Mouse (Mus musculus): ENCODE measurements around the gene Tubb4a.
"Not testable (repeated sequence)": the region's sequence is repeated elsewhere in the genome, so short reads cannot be mapped to it uniquely, and the experiment has no call there.

Tubb4a gene

DNA sequence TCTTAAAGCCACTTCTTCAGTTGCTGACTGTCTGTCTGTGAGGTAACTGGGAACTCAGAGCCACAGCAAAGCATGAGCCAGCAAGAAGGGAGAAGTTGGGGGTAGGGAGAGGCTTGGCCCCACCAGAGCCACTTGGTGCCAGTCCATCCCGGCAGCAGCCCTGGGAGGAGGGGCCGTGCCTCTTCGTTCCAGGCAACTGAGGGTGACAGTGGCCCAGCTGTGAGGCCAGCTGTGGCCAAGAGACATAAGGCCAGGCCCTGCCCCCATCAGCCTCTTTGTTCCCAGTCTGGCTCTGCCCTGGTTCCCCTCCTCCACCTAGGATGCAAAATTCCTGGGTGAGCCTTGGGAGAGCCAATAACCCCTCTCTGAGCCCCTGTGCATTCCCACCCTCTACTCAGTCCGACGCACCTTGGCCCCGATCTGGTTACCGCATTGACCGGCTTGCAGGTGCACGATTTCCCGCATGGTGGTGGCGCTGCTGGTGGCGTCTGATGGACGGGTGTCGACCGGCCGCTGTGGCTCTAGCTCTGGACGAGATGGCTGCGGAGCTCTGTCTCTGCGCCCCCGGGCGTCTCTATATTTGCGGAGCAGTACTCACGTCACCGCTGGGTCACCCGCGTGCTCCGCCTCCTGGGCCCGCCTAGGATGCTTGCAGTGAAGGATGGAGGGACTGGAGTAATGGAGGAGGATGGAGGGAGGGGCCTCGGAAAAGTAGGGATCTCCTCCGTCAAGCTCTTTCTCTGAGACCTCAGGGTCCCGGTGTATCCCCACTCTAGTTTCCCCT lies at the start of gene Tubb4a:
Tubb4a (minus strand) TSS at position 734 of the 784 bp plus-strand sequence.
- DNase-seq = peak; percentile 95

GRCm38 (mm10) chr17:57135635-57136034 lies 48.1 kb upstream of the Tubb4a start:
- no peak for DNase-seq

DNA sequence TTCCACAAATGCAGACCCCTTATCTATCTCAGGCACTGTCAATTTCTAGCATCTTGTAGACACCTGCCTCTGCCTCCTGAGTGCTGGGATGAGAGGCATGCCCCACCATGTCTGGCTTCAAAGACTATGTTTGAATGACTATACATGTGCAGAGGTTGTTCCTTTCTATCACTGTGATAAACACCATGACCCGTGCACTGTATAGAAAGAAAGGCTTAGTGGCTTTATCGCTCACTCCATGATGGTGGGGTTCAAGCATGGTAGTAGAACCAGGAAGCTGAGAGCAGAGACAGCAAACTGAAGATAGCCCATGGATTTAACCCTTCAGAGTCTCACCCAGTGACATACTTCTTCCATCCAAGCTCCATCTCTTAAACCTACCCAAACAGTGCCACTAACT lies 47.1 kb upstream of the Tubb4a start:
- DNase-seq = no peak

- DNase-seq = not testable (repeated sequence)
Measured at GRCm38 (mm10) chr17:57134021-57134420, 46.4 kb upstream of the Tubb4a start.

DNA sequence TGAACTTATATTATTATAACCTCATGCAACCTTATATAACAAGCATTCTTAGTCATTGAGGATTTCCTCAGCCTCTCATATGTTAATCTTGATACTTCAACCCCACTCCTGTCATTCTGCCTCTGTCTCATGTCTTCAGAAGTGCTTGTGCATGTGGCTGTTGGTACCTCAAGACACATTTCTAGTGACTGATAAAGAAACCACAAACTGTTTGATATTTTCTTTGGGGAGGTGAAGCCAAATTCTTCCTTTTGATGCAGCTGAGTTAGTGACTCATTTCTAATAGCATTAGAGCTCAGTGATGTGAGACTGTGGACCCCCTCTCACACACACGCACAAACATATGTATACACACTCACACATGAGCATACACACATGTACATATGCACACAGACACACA lies 44.2 kb upstream of the Tubb4a start:
- DNase-seq = no peak

GRCm38 (mm10) chr17:57125853-57126622 lies 38.5 kb upstream of the Tubb4a start:
- DNase-seq = no peak

GRCm38 (mm10) chr17:57124792-57125191 lies 37.2 kb upstream of the Tubb4a start:
- no peak for DNase-seq

DNA sequence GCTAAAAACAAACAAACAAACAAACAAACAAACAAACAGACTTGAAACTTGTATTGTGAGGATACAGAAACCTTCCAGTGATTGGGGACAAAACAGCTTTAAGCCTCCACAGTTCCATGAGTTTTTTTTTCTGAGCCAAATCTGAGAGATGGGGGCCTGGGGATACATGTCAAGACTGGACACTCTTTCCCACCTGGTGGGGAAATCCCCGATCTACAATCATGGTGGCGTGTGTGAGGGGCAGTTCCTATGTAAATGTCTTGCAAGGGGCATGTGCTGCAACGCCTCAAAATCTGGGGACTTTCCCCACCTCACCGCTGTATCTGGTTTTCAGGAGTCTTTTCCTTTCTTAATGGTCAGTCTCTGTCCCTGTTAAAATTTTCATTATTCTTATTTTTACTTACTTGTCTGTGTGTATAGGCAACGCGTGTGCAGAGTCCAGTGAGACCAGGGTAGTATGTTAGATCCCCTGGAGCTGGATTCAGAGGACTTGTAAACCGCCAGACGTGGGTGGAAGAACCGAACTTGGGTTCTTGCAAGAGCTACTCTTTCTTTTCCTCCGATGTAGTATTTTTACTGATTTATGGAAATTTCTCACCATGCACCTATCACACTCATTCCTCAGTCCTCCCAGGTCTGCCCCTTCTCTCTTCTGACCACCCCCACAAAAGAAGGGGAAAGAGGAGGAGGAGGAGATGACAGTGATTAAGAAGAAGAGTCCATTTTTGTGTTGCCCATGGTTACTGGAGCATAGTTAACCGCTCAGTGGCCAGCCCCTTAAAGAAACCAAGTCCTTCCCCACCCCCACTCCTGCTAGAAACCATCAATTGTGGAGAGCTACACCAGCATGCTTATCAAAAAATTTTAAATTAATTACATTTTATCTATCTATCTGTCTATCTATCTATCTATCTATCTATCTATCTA lies 35.9 kb upstream of the Tubb4a start:
- no peak for DNase-seq

DNA sequence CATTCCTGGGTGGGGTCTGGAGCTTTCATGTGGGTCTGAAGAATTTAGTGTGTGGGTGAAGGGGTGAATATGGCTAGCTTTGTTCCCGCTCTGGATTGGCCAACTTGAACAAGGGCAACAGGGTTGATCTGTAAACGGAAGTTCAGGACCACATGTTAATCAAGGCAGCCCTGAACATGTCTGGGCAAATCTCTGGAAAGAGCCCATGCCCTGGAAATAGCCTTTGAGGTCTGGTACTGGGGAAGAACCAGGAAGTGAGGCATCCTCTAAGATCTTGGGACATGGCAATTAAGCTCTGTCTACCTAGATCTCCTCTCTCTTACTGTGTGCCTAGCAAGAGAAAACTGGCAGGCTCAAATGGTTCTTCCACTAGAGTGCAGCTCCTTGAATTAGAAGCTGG lies 34.3 kb upstream of the Tubb4a start:
- no peak for DNase-seq

GRCm38 (mm10) chr17:57118524-57119349 lies 31.2 kb upstream of the Tubb4a start:
- no peak for DNase-seq

DNA sequence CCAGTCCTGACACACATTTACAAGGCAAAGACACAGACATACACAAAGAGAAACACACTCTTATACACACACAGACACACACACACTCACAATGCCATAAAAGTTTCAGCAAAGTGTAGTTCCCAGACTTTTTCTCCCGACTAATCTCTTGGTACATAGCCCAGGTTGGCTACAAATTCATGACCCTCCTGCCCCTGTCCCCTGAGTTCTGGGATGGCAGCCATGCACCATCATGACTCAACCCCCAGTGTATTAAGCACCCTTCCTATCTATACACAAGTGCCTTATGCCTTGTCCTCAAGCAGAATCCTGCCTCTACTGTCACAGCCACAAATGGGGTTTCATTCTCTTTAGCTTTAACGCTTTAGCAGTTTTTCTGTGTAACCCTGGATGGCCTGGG lies 29.2 kb upstream of the Tubb4a start:
- DNase-seq = no peak

DNA sequence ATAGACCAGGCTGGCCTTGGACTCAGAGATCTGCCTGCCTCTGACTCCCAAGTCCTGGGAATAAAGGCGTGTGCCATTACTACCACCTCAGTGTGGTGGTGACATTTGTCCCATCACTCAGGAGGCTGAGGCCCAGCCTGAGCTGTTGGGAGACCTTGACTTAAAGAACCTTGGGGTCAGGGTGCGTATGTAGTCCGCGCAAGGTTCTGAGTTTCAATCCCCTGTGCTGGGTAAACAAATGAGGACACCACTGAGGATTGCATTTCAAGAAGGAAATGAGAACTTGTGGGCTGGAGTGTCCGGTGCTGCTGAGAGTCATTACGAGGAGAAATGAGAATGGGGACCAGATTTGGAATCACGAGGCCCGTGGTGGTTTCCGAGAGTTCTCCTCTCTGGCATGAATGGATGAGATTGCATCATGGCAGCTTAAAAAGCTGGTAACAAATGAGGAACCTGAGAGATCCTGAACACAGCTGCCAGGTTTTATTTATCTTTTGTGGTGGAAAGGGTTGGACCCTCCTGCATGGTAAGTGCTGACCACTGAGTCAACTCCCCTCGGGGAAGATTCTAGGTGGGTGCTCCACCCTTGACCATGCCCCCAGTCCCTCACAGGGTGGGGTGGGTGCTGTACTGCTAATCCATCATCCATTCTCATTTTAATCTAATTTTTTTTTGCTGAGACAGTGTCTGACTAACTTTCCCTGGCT lies 25.3 kb upstream of the Tubb4a start:
- DNase-seq = no peak

DNA sequence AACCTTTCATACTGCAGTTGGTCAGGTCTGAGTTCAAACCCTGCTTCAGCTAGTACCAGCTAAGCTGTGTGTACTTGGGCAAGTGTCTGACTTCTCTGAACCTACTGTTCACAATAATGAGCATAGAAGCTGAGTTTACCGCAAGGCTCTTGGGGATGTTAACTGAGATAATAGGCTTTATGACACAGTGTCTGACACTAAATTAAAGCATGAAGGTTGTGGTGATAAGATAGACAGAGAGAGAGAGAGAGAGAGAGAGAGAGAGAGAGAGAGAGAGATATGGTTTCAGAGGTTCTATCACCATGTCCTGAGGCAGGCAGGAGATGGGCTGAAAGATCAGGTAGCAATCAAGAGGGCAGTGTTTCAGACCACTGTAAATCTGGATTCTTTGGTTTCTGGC lies 22.4 kb upstream of the Tubb4a start:
- DNase-seq = no peak

DNA sequence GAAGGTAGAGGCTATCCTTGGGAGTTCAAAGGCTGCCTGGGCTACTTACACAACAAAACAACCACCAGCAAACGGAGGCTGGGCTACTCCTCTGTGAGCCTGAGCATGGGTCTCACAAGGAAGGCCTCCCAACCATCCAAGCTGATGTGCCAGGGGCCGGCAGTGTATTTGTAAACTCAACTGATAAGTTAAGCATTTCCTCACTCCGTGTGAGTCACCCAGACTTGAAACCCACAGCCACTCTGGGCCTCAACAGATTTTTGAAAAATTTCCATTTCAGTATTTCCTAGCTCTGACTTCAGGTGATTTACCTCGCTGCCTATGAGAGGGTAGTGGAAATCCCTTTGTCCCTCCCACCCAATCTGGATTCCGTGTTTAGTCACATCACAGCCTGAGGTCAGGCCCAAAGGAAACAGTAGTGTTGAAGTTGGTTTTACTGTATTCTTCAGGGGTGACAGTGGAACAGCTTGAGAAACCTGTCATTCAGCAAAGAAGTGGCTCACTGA lies 21.1 kb upstream of the Tubb4a start:
- DNase-seq = no peak

DNA sequence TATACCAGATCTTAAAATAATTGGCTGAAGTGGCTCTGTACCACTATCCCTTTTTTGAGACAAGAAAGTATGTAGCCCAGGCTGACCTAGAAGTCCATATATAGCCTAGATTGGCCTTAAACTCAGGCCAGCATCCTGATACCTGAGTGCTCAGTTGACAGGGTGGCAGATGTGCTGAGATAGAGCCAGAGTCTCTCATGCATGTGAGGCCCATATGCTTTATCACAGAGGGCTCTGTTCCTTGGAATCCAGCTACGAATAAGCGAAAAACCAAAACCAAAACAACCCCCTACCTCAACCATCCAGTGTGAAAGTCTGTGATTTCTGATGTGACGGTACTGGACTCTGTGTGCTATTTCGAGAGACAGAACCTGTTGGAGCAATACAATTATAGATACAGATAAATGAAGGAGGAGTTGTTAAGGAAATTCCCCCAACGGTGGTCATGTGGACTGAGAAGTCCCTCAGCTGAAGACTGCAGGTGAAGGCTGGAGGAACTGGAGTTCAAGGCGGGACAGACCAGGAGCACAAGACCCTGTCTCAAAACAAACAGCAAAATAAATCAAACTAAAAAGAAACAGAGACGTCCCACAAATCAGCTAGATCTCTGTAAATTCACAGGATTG lies 20.6 kb upstream of the Tubb4a start:
- no peak for DNase-seq

DNA sequence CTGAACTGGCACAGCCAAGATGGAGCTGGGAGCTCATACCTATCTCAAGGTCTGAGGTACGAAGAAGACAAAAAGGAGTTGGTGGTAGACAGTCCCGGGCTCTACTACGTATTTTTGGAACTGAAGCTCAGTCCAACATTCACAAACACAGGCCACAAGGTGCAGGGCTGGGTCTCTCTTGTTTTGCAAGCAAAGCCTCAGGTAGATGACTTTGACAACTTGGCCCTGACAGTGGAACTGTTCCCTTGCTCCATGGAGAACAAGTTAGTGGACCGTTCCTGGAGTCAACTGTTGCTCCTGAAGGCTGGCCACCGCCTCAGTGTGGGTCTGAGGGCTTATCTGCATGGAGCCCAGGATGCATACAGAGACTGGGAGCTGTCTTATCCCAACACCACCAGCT lies 19.5 kb upstream of the Tubb4a start:
- no peak for DNase-seq

GRCm38 (mm10) chr17:57106035-57106368 lies 18.4 kb upstream of the Tubb4a start:
- DNase-seq = peak; percentile 47

- peak; percentile 59 for DNase-seq
Measured at GRCm38 (mm10) chr17:57105181-57106034, 17.8 kb upstream of the Tubb4a start, which contains the start of gene Tnfsf9. Tnfsf9 (plus strand) TSS chr17:57105325.

DNA sequence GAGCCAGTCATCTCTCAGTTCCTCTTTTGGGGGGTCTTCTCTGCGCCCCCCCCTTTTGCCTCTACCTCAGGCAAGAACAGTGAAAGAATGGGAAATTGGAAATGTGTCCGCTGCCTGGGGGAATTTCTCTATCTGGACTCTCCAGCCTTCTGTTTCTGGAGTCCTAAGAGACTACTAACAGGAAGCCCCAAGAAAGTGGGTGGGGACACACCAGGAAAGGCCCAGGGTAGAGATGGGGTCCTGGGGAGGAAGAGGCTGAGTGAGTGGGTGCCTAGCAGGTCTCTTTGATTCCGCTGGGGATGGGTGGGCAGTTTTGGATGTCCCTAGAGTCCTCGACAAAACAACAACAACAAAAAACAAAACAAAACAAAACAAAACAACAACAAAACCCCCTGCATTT lies 16.9 kb upstream of the Tubb4a start:
- no peak for DNase-seq

DNA sequence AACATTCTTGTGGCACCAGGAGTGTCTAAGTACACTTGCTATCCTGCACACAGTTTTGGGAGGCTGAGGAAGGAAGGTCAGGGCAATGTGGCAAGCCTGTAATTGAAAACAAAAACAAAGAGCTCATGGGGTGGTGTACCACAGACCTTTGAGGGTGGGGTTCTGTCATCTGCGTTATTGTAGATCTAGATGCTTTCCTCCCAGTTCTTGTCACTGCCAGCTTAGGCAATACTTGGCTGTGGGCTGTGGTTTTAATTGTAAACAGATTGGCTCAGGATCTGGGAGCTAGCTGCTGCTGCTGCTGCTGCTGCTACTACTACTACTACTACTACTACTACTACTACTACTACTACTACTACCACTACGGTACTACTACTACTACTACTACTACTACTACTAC lies 14.7 kb upstream of the Tubb4a start:
- no peak for DNase-seq

Data from cerebellum, adult 9-11 months (tissue).